In the genomic region with DNA sequence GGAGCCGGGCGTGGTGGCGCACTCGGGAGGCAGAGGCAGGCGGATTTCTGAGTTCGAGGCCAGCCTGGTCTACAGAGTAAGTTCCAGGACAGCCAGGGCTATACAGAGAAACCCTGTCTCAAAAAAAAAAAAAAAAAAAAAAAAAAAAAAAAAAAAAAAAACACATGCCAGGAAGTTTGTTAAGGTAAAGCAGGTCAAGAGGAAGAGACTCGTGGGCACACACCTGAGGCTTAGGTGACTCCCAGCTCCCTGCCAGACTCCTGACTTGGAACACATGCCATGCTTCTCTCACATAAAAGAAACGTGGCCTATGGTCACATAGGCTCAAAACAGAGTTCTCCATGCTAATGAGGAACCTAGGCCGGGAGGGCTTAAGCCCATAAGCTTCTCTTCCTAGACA, we compare ENCODE assay signal across 23 mouse cellular contexts. TPM values are rescaled to one million over a fixed set of nuclear protein-coding genes. Genes with fewer than 3 reads are reported as not detected.
"Had no signal": no experiment of that assay in that cellular context is flagged by ENCODE, and none has a peak within 500 bp of the region (broad histone marks: within the 10 kb centered on the region; RNA-seq: fewer than 3 reads in every experiment).

No protein-coding gene starts in this region.

RNA-seq across cellular contexts. Expression of gene Igll1, which starts 7.7 kb away (rescaled TPM):
- total RNA-seq: common myeloid progenitor, adult 5-6 weeks; forebrain, postnatal 0 days; gastrocnemius, adult 18-20 months; gastrocnemius, adult 2 months; gastrocnemius, adult 8-10 months; gastrocnemius, postnatal 14 days; gastrocnemius, postnatal 25 days; gastrocnemius, postnatal 36 days; gastrocnemius, postnatal 4 days; heart, adult 18-20 months; heart, adult 2 months; heart, adult 8-10 months had no signal
- polyA plus RNA-seq: cortical plate, adult 2 months; embryonic facial prominence, embryonic 10.5 days; embryonic facial prominence, embryonic 11.5 days; embryonic facial prominence, embryonic 12.5 days; embryonic facial prominence, embryonic 13.5 days; erythroblast, embryonic 14.5 days; forebrain, embryonic 11.5 days; forebrain, embryonic 14.5 days; forebrain, embryonic 15.5 days; forebrain, postnatal 0 days; frontal cortex, adult 2 months; heart, adult 2 months had no signal

RNA-seq across cellular contexts. Expression of gene Vpreb1, which starts 14.6 kb away (rescaled TPM):
- total RNA-seq: gastrocnemius, adult 18-20 months; gastrocnemius, adult 8-10 months; gastrocnemius, postnatal 14 days; gastrocnemius, postnatal 25 days; gastrocnemius, postnatal 36 days; heart, adult 2 months; heart, adult 8-10 months had no signal
- polyA plus RNA-seq: heart, adult 2 months had no signal

RNA-seq across cellular contexts. Expression of gene Spag6l, which starts 26.8 kb away (rescaled TPM):
- total RNA-seq: gastrocnemius, adult 18-20 months; gastrocnemius, adult 2 months; gastrocnemius, adult 8-10 months; gastrocnemius, postnatal 10 days; gastrocnemius, postnatal 14 days; gastrocnemius, postnatal 25 days; gastrocnemius, postnatal 36 days; gastrocnemius, postnatal 4 days had no signal
- polyA plus RNA-seq: erythroblast, embryonic 14.5 days had no signal
